In the genomic region with DNA sequence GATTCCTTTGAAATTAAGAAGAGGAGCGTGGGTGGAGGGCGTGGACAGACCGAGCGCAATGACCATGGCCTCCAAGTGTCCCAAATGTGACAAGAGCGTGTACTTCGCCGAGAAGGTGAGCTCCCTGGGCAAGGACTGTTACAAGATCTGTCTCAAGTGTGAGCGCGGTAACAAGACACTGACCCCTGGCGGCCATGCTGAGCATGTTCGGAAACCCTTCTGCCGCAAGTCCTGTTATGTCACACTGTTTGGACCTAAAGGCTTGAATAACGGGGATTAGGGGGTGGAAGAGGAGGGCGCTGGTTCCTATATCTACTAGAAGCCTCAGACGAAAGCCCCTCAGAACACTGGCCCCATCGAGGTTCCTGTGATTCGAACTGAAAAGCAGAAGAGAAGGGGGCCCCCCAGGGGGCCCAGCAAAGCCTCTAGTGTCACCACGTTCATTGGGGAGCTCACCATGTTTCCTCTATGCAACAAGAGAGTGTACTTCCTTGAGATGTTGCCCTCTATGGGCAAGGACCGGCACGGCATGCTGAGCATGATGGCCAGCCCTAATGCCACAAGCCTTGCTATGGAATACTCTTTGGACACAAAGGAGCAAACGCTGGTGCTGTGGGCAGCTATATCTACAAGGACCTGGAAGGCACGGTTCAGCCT, we compare ENCODE assay signal across 10 mouse cellular contexts.
DNase-seq lines count a peak whose midpoint lies in the region; ATAC-seq and TF ChIP-seq lines count a peak whose summit lies in the region.
"Had no signal": no experiment of that assay in that cellular context is flagged by ENCODE, and none has a peak within 500 bp of the region (broad histone marks: within the 10 kb centered on the region; RNA-seq: fewer than 3 reads in every experiment).

No protein-coding gene starts in this region.

- H3K27me3 ChIP-seq in hindbrain, embryonic 11.5 days (ENCODE audit: control insufficient read depth, insufficient read depth, low read length) = no peaks in the 10 kb centered on the region
- no peaks in the 10 kb centered on the region for H3K27me3 ChIP-seq in hindbrain, embryonic 16.5 days (replicated peaks; ENCODE audit: control insufficient read depth, insufficient read depth, low read length)
- peaks cover 8% of the 10 kb centered on the region for H3K27me3 ChIP-seq in C2C12 (ENCODE audit: control insufficient read depth, insufficient read depth, insufficient read length)

- H3K4me2 ChIP-seq in hindbrain, embryonic 11.5 days (replicated peaks; ENCODE audit: low read depth, low read length) = no peak overlapping the region
- H3K4me2 ChIP-seq in hindbrain, embryonic 16.5 days (ENCODE audit: low read length) = no peak overlapping the region
- H3K4me2 ChIP-seq: embryonic facial prominence, embryonic 13.5 days had no signal

- H3K79me3 ChIP-seq in C2C12 (ENCODE audit: low read depth) = no peaks in the 10 kb centered on the region

- H3K27ac ChIP-seq in hindbrain, embryonic 11.5 days (ENCODE audit: low read depth, low read length) = no peak overlapping the region
- no peak overlapping the region for H3K27ac ChIP-seq in hindbrain, embryonic 16.5 days (ENCODE audit: low read depth, low read length)
- H3K27ac ChIP-seq: embryonic facial prominence, embryonic 13.5 days; macrophage had no signal

- no peak overlapping the region for H3K9ac ChIP-seq in hindbrain, embryonic 11.5 days (ENCODE audit: low read depth, low read length)
- H3K9ac ChIP-seq in hindbrain, embryonic 16.5 days (ENCODE audit: low read depth, low read length) = no peak overlapping the region
- H3K9ac ChIP-seq: embryonic facial prominence, embryonic 13.5 days had no signal

- DNase-seq in hindbrain, embryonic 11.5 days (ENCODE audit: low spot score) = peak; percentile 70
- peak; percentile 74 for DNase-seq in adrenal gland, postnatal 10 days
- peak; percentile 71 for DNase-seq in embryo, embryonic 11 days
- peak; percentile 68 to 70 for DNase-seq in kidney, postnatal 4 days
- DNase-seq in thymus, postnatal 25 days = peak; percentile 60

- TF ChIP-seq CTCF in C2C12 (IDR thresholded peaks at IDR 0.05; ENCODE audit: control insufficient read depth, insufficient read depth, insufficient read length) = peak; percentile 66

- no peaks in the 10 kb centered on the region for H3K79me2 ChIP-seq in C2C12 (ENCODE audit: control insufficient read depth, insufficient read depth)

- no peaks in the 10 kb centered on the region for H3K36me3 ChIP-seq in hindbrain, embryonic 11.5 days (ENCODE audit: control insufficient read depth, insufficient read depth, low read length)
- H3K36me3 ChIP-seq in hindbrain, embryonic 16.5 days (ENCODE audit: control insufficient read depth, insufficient read depth, low read length) = no peaks in the 10 kb centered on the region
- no peaks in the 10 kb centered on the region for H3K36me3 ChIP-seq in C2C12 (ENCODE audit: control insufficient read depth, insufficient read depth)
- H3K36me3 ChIP-seq: embryonic facial prominence, embryonic 13.5 days had no signal

- no peaks in the 10 kb centered on the region for H3K9me3 ChIP-seq in hindbrain, embryonic 11.5 days (ENCODE audit: control insufficient read depth, low read length)
- H3K9me3 ChIP-seq in hindbrain, embryonic 16.5 days (ENCODE audit: control insufficient read depth, low read length) = no peaks in the 10 kb centered on the region
- H3K9me3 ChIP-seq: embryonic facial prominence, embryonic 13.5 days had no signal

- H3K4me3 ChIP-seq in hindbrain, embryonic 11.5 days (ENCODE audit: low read depth, low read length) = no peak overlapping the region
- no peak overlapping the region for H3K4me3 ChIP-seq in hindbrain, embryonic 16.5 days (ENCODE audit: low read length)
- H3K4me3 ChIP-seq in C2C12 (ENCODE audit: insufficient read depth, poor library complexity, severe bottlenecking) = no peak overlapping the region
- H3K4me3 ChIP-seq: embryonic facial prominence, embryonic 13.5 days had no signal

- no peak for ATAC-seq in hindbrain, embryonic 11.5 days (ENCODE audit: low FRiP score)
- ATAC-seq in hindbrain, embryonic 16.5 days = no peak
- ATAC-seq in megakaryocyte progenitor cell, adult 5-6 weeks (replicated peaks; ENCODE audit: poor library complexity) = peak; percentile 46

- no peak overlapping the region for H3ac ChIP-seq in C2C12 (ENCODE audit: control insufficient read depth, insufficient read length, low read depth)

- H3K4me1 ChIP-seq in hindbrain, embryonic 11.5 days (replicated peaks; ENCODE audit: control insufficient read depth, insufficient read depth, low read length) = no peaks in the 10 kb centered on the region
- no peaks in the 10 kb centered on the region for H3K4me1 ChIP-seq in hindbrain, embryonic 16.5 days (ENCODE audit: control insufficient read depth, insufficient read depth, low read depth, low read length)
- H3K4me1 ChIP-seq: embryonic facial prominence, embryonic 13.5 days had no signal

- 65% methylated on average over 22 of the region's 22 CpGs for WGBS in hindbrain, embryonic 11.5 days
- 66% methylated on average over 22 of the region's 22 CpGs for WGBS in hindbrain, embryonic 16.5 days

TF ChIP-seq in C2C12, 6 proteins besides CTCF, POLR2A, EP300 and RAD21:
- TF ChIP-seq MYOD1 (IDR thresholded peaks at IDR 0.05; ENCODE audit: control insufficient read depth, insufficient read length, low read depth) = no peak
- no peak for TF ChIP-seq MYOG (IDR thresholded peaks at IDR 0.05; ENCODE audit: control insufficient read depth, extremely low read depth, insufficient read length)
- TF ChIP-seq FOSL1 (IDR thresholded peaks at IDR 0.05; ENCODE audit: insufficient read depth, low read length, poor library complexity, severe bottlenecking) = no peak
- no peak for TF ChIP-seq CEBPB (IDR thresholded peaks at IDR 0.05; ENCODE audit: low read depth)
- TF ChIP-seq USF1 (IDR thresholded peaks at IDR 0.05; ENCODE audit: low read depth) = no peak
- TF ChIP-seq MAX (IDR thresholded peaks at IDR 0.05) = no peak
